Mouse (Mus musculus) limb, embryonic 10.5 days (tissue): ENCODE data around the gene Aifm3. TPM values are rescaled to one million over a fixed set of nuclear protein-coding genes. Genes with fewer than 3 reads are reported as not detected.
"Not testable (repeated sequence)": the region's sequence is repeated elsewhere in the genome, so short reads cannot be mapped to it uniquely, and the experiment has no call there.

Experiments
- DNase-seq: peaks from one replicate; pipeline ENCODE4 v3.0.0-alpha.2; 2017; ENCODE audit warnings: low spot score
- H3K27ac ChIP-seq: fragments of 300-500 bp; sonication (generic); 2 replicates; pipeline ENCODE4 v1.5.1; 2016; ENCODE audit warnings: mild to moderate bottlenecking
- H3K27me3 ChIP-seq: fragments of 300-500 bp; sonication (generic); 2 replicates; pipeline ENCODE4 v1.6.1; 2016; ENCODE audit warnings: low read depth, mild to moderate bottlenecking; ENCODE audit not compliant: poor library complexity, severe bottlenecking
- H3K36me3 ChIP-seq: fragments of 300-500 bp; sonication (generic); 2 replicates; pipeline ENCODE4 v1.6.1; 2016; ENCODE audit warnings: mild to moderate bottlenecking, moderate library complexity
- H3K4me1 ChIP-seq: fragments of 300-500 bp; sonication (generic); 2 replicates; pipeline ENCODE4 v1.6.1; 2016
- H3K4me3 ChIP-seq: fragments of 300-500 bp; sonication (generic); 2 replicates; pipeline ENCODE4 v1.5.1; 2016; ENCODE audit warnings: mild to moderate bottlenecking, moderate library complexity
- H3K9me3 ChIP-seq: fragments of 300-500 bp; sonication (generic); replicated peaks from 2 replicates; pipeline ENCODE4 v1.6.1; 2016; ENCODE audit warnings: mild to moderate bottlenecking
- WGBS: fragments of 180-500 bp; shearing (Covaris S2); methylation state at CpG from one replicate; pipeline ENCODE4 v1.1.7; 2016; 5-methylcytosine and 5-hydroxymethylcytosine counted together
- polyA plus RNA-seq: library from polyadenylated mRNA; unstranded; fragments of >200 nt; fragmentation: Nextera tagmentation; extraction: Ambion mirVana; gene quantifications from 2 replicates; pipeline ENCODE4 v1.2.1, GENCODE M21; 2016

The Aifm3 gene
- polyA plus RNA-seq, 1 experiment from 2014 or later: 1.2 TPM

DNA sequence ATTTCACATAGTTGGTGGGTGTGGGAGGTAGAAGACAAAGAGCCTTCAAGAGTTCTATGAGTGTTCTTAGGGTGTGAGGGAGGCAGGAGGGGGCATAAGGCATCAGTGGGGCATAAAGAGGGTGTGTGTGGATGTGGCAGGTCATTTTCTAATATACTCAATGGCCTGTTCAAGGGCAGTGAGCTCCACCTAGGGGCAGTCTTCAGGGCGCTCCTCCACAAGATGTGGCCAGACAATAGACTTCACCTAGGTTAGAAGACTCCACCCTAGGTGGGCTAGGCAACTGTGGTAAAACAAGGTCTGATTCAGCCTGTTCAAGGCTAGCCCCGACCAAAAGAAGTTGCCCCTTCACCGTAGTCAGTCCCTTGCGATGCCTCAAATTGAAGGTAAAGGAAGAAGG is 42.9 kb downstream of the Aifm3 start:
- Histone ChIP-seq H3K36me3 (peaks cover 22% of the 10 kb centered on the region), H3K27me3 (no peaks in the 10 kb centered on the region), H3K9me3 (no peaks in the 10 kb centered on the region), H3K4me1 (peaks cover 22% of the 10 kb centered on the region), H3K27ac (0 out of 2 replicates have a peak overlapping the region, but pooled peaks have one; percentile 90), H3K4me3 (0 out of 2 replicates have a peak overlapping the region, but pooled peaks have one; percentile 76)
- WGBS: 52% methylated on average over 4 of the region's 4 CpGs
- no peak for DNase-seq

DNA sequence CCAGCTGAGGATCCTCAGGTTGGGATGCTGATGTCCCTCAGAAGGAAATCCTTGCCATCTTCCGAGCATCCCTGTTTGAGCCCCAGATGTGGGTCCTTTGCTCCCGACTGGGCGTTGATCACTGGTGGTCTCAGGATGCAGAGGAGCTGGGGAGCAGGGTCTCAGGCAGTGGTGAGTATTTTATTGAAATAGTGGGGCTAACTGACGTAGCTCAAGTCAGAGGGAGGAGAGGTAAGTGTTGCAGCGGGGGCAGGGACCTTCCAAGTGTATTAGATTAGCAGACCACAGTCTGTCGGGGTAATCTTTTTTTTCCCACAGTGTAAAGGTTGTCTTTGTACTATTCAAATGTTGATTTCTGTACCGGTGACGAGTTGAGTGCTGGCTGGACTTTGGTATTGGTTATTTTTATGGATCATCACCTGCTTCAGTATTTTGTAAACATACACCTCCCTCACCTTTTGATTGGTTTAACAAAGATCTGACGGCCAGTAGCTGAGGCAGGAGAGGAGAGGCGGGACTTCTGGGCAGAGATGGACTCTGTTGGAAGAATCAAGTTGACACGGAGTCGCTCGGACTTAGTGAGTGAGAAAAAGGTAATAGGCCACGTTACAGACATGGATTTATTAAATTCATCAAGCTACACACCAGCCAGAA is 43.4 kb downstream of the Aifm3 start:
- peaks cover 22% of the 10 kb centered on the region for H3K4me1 ChIP-seq
- H3K9me3 ChIP-seq: no peaks in the 10 kb centered on the region
- H3K27me3 ChIP-seq: no peaks in the 10 kb centered on the region
- DNase-seq: no peak
- H3K27ac ChIP-seq: no peak overlapping the region
- no peak overlapping the region for H3K4me3 ChIP-seq
- WGBS: 76% methylated on average over 14 of the region's 14 CpGs
- H3K36me3 ChIP-seq: peaks cover 17% of the 10 kb centered on the region

DNA sequence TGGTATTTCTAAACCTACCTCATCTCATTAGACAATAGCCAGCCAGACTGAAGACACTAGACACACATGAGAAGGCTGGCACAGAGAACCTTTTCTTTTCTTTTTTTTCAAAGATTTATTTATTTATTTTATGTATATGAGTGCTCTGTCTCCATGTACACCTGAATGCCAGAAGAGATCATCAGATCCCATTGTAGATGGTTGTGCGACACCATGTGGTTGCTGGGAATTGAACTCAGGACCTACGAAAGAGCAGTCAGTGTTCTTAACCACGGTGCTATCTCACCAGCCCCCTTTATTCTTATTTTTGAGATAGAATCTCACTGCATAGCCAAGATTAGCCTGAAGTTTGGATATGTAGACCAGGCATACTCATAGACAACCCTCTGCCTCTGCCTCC is 47.2 kb downstream of the Aifm3 start:
- no peak overlapping the region for H3K27ac ChIP-seq
- no peaks in the 10 kb centered on the region for H3K27me3 ChIP-seq
- peaks cover 7% of the 10 kb centered on the region for H3K4me1 ChIP-seq
- H3K9me3 ChIP-seq: no peaks in the 10 kb centered on the region
- WGBS: 95% methylated on average over 3 of the region's 3 CpGs
- H3K4me3 ChIP-seq: no peak overlapping the region
- no peak for DNase-seq
- H3K36me3 ChIP-seq: no peaks in the 10 kb centered on the region

DNA sequence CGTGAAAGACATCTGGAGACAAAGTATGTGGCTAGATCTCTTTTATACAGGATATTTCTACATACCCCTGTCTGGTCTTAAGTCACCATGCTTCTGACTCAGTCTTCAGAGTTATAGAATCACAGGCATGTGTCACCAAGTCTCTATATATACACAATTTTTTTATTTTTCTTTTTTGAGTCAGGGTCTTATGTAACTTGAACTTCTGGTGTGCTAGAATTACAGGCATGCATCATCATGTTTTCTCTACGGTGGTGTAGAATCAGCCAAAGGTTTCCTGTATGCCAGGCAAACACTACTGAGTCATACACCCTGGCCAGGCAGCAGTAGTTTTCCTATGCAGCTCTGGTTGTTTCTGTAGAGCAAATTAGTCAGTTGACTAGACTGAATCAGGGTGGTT is 53.2 kb downstream of the Aifm3 start:
- no peak overlapping the region for H3K27ac ChIP-seq
- no peak for DNase-seq
- no peak overlapping the region for H3K4me3 ChIP-seq
- 82% methylated on average over 2 of the region's 2 CpGs for WGBS
- H3K36me3 ChIP-seq: no peaks in the 10 kb centered on the region
- H3K9me3 ChIP-seq: no peaks in the 10 kb centered on the region
- no peaks in the 10 kb centered on the region for H3K27me3 ChIP-seq
- no peaks in the 10 kb centered on the region for H3K4me1 ChIP-seq

DNA sequence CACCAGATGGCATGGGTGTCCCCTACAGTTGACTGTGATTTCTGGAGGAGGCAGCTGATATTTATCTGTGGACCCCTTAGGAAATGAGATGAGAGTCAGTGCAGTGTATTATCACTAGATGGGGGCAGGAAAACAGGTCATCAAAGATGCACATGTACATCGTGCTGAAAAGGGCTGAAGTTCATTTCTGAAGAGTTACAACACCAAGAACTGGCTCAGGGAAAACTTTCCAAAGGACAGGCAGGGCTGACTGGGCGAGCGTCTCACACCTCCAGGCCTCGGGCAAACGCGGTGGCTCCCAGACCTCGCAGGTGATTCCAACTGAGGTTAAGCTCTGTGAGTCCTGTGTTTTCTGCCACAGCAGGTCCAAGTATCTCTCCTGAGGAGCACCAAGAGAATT is 63.4 kb downstream of the Aifm3 start:
- DNase-seq: no peak
- Histone ChIP-seq H3K27ac (no peak overlapping the region), H3K9me3 (no peaks in the 10 kb centered on the region), H3K4me1 (peaks cover 18% of the 10 kb centered on the region), H3K4me3 (no peak overlapping the region), H3K27me3 (peaks cover 5% of the 10 kb centered on the region; the same call in 1 of the 2 replicates), H3K36me3 (no peaks in the 10 kb centered on the region)
- WGBS: 83% methylated on average over 7 of the region's 7 CpGs

DNA sequence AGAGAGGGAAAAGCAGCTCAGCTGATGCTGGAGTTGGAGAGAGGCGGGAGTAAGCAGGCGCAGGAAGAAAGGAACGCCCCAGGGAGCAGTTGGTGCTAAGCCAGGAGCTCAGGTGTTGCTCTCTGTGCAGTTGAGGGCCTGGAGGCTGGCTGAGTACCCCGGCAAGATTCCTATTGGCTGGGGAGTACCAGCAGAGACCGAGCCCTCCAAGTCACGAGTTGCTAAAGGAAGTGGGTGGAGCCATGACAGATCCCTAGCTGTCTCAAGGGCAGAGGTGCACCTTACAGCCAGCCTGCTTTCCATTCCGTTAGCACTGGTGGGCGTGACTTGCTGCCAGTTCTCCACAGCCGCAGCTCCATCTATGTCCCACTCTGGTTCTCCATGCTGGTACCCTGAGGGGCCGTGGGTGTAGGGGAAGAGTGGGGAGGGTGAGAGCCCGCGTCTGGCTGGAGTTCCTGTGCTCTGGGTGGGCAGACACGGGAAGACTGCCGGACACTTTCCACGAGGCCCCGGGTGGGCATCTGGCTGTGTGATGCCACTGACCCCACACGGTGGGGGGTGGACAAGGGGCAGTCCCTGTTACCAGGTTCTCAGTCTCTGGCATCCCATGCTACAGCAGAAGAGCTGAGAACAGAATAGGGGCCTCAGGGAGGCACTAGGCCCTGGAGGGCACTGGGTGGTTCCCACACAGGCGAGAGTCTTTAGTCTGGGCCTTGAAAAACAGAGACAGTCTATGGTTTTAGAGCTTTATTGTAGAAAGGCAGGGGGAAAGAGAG is 64.7 kb downstream of the Aifm3 start:
- DNase-seq: peak; percentile 68
- Histone ChIP-seq H3K4me3 (peak overlapping the region; percentile 44), H3K4me1 (peaks cover 30% of the 10 kb centered on the region), H3K27me3 (peaks cover 8% of the 10 kb centered on the region; the same call in 1 of the 2 replicates), H3K27ac (peak overlapping the region; percentile 80), H3K36me3 (no peaks in the 10 kb centered on the region), H3K9me3 (no peaks in the 10 kb centered on the region)
- WGBS: 15% methylated on average over 18 of the region's 18 CpGs

DNA sequence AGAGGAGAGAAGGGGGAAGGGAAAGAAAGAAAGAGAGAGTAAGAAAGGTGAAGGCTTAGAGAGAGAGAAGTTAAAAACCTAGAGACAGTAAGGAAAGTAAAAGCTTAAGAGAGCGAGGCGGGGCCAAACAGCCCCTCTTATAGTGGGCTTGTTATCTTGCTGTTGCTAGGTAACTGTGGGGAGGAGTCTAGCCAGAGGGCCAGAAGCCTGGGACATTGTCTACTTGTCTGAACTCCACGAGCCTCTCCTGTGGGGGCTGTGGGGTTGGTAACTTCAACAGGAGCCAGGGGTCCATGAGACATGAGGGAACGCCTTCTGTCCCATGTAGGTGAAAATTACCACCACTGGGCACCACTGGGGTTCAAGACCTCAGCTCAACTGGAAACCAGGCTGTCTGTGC is 65.3 kb downstream of the Aifm3 start:
- not testable (repeated sequence) for H3K36me3 ChIP-seq, H3K9me3 ChIP-seq, DNase-seq
- Histone ChIP-seq H3K4me1 (peaks cover 35% of the 10 kb centered on the region), H3K27ac (peak overlapping the region; percentile 80), H3K4me3 (peak overlapping the region; percentile 44), H3K27me3 (peaks cover 14% of the 10 kb centered on the region; the same call in 1 of the 2 replicates)
- WGBS: 31% methylated on average over 4 of the region's 4 CpGs

DNA sequence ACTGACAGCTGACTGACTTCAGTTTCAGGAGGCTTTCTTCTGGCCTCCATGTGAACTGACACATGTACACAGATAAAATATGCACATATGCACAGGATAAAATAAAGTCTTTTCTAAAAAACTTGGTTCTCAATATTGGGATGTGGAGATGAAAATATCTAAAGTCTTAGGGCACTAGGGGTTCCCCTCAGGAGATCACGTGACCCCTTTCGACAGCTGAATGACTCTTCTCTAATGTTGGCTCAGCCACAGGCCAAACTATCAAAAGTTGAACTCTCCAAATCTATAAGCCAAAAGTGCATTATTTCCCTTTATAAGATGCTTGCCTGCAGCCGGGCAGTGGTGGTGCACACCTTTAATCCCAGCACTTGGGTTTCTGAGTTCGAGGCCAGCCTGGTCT is 66.8 kb downstream of the Aifm3 start:
- no peaks in the 10 kb centered on the region for H3K9me3 ChIP-seq
- H3K36me3 ChIP-seq: no peaks in the 10 kb centered on the region
- WGBS: 81% methylated on average over 4 of the region's 4 CpGs
- H3K4me1 ChIP-seq: peaks cover 45% of the 10 kb centered on the region
- no peak overlapping the region for H3K27ac ChIP-seq
- peaks cover 27% of the 10 kb centered on the region for H3K27me3 ChIP-seq
- H3K4me3 ChIP-seq: no peak overlapping the region
- no peak for DNase-seq

DNA sequence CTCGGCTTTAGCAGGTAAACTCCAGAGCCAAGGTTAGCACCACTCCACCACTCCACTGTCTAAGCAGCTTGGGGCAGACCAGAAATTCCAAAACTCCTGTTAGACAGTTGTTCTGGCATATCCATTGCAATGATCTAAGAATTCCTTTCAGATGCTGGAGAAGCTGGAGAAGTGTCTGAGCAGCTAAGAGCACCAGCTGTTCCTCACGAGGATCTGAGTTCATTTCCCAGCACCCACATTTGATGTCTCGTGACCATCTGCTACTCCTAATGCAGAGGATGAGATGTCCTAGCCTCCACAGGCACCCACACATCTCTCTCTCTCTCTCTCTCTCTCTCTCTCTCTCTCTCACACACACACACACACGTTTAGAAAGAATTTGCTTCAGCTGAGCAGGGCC is 67.5 kb downstream of the Aifm3 start:
- Histone ChIP-seq H3K4me3 (no peak overlapping the region), H3K27ac (no peak overlapping the region), H3K4me1 (peaks cover 52% of the 10 kb centered on the region), H3K27me3 (peaks cover 33% of the 10 kb centered on the region), H3K9me3 (no peaks in the 10 kb centered on the region), H3K36me3 (no peaks in the 10 kb centered on the region)
- no peak for DNase-seq
- 62% methylated on average over 4 of the region's 4 CpGs for WGBS

Other genes starting within 250 kb of the Aifm3 start
- gene Tmem191c, start 213.5 kb upstream of the Aifm3 start, polyA plus RNA-seq: 4.7 and 9.1 TPM in 2 replicates
- 0.06 and 0.14 TPM in 2 replicates for gene Serpind1, start 158.2 kb upstream of the Aifm3 start, polyA plus RNA-seq
- 8.5 and 11.7 TPM in 2 replicates for gene Snap29, start 83.6 kb upstream of the Aifm3 start, polyA plus RNA-seq
- gene Pi4ka, start 83.3 kb upstream of the Aifm3 start, polyA plus RNA-seq: 30.1 and 37.6 TPM in 2 replicates
- 83.6 and 84.0 TPM in 2 replicates for gene Crkl, start 37.6 kb upstream of the Aifm3 start, polyA plus RNA-seq
- gene Lztr1, start 19.1 kb downstream of the Aifm3 start, polyA plus RNA-seq: 78.2 and 89.8 TPM in 2 replicates
- 47.8 and 58.9 TPM in 2 replicates for gene Thap7, start 41.5 kb downstream of the Aifm3 start, polyA plus RNA-seq
- gene Lrrc74b, start 71.6 kb downstream of the Aifm3 start, polyA plus RNA-seq: not detected in 2 replicates
- 0.08 TPM in 1 of 2 replicates, not detected in the other for gene P2rx6, start 72.3 kb downstream of the Aifm3 start, polyA plus RNA-seq
- gene Slc7a4, start 93.6 kb downstream of the Aifm3 start, polyA plus RNA-seq: 0.44 and 0.81 TPM in 2 replicates
- 74.3 and 74.4 TPM in 2 replicates for gene Smpd4, start 129.7 kb downstream of the Aifm3 start, polyA plus RNA-seq
- gene Ccdc74a, start 156.9 kb downstream of the Aifm3 start, polyA plus RNA-seq: 6.0 and 8.7 TPM in 2 replicates
- gene Med15, start 243.3 kb downstream of the Aifm3 start, polyA plus RNA-seq: 53.2 and 55.1 TPM in 2 replicates